Comparison of ENCODE assay signal across 10 mouse cellular contexts in genomic region chr4:125491505-125492121, GRCm38 (mm10). TPM values are rescaled to one million over a fixed set of nuclear protein-coding genes. Genes with fewer than 3 reads are reported as not detected.
DNase-seq lines count a peak whose midpoint lies in the region; ATAC-seq lines count a peak whose summit lies in the region.
"Had no signal": no experiment of that assay in that cellular context is flagged by ENCODE, and none has a peak within 500 bp of the region (broad histone marks: within the 10 kb centered on the region; RNA-seq: fewer than 3 reads in every experiment).

No protein-coding gene starts in this region.

- H3K9ac ChIP-seq in stomach, embryonic 16.5 days (ENCODE audit: low read length) = peak overlapping the region; percentile 39; the same call in 1 of the 2 replicates

- no peaks in the 10 kb centered on the region for H3K36me3 ChIP-seq in limb, embryonic 10.5 days
- no peaks in the 10 kb centered on the region for H3K36me3 ChIP-seq in stomach, embryonic 16.5 days (ENCODE audit: control insufficient read depth, insufficient read depth, low read length)

- intact Hi-C loops in left cerebral cortex, postnatal 25 days (cut with DNase I) = loop anchor here (5.0 kb wide), 2 partner anchors 211 to 259 kb away; no protein-coding TSS in a partner anchor

- H3K27me3 ChIP-seq in limb, embryonic 10.5 days (ENCODE audit: low read depth, poor library complexity, severe bottlenecking) = peaks cover 100% of the 10 kb centered on the region
- peaks cover 100% of the 10 kb centered on the region for H3K27me3 ChIP-seq in stomach, embryonic 16.5 days (ENCODE audit: control insufficient read depth, insufficient read depth, low read length)

- H3K4me3 ChIP-seq in limb, embryonic 10.5 days = peak overlapping the region; percentile 40
- H3K4me3 ChIP-seq in stomach, embryonic 16.5 days (replicated peaks; ENCODE audit: low read length) = peak overlapping the region; percentile 40
- H3K4me3 ChIP-seq: heart, adult 2 months had no signal

- peak overlapping the region; percentile 49 for H3K4me2 ChIP-seq in stomach, embryonic 16.5 days (ENCODE audit: low read depth, low read length)

- no peaks in the 10 kb centered on the region for H3K9me3 ChIP-seq in limb, embryonic 10.5 days (replicated peaks)
- H3K9me3 ChIP-seq in stomach, embryonic 16.5 days (replicated peaks; ENCODE audit: control insufficient read depth, low read length) = no peaks in the 10 kb centered on the region

- WGBS in limb, embryonic 10.5 days = under 1% methylated on average over 42 of the region's 42 CpGs
- WGBS in stomach, embryonic 16.5 days = 1% methylated on average over 42 of the region's 42 CpGs

- no peak for DNase-seq in frontal cortex, adult 2 months (ENCODE audit: extremely low spot score in 1 of 2, low spot score in 1 of 2)
- DNase-seq in right cerebral cortex, postnatal 25 days = peak; percentile 40
- DNase-seq in right cerebral cortex, postnatal 4 days = no peak
- peak; percentile 66 for DNase-seq in limb, embryonic 10.5 days (ENCODE audit: low spot score)
- no peak for DNase-seq in thymus, adult 18-20 months
- DNase-seq in left cerebral cortex, postnatal 25 days (ENCODE audit: low spot score in 2 of 2) = no peak
- DNase-seq: heart, adult 2 months had no signal

- H3K27ac ChIP-seq in limb, embryonic 10.5 days = no peak overlapping the region
- no peak overlapping the region for H3K27ac ChIP-seq in stomach, embryonic 16.5 days (ENCODE audit: low read length)
- H3K27ac ChIP-seq: heart, adult 2 months had no signal

- 0 out of 2 replicates have a peak, but pooled peaks have one; percentile 9 for ATAC-seq in frontal cortex, adult (ENCODE audit: low TSS enrichment)
- no peak for ATAC-seq in stomach, embryonic 16.5 days (ENCODE audit: insufficient read depth, low FRiP score)

- peaks cover 38% of the 10 kb centered on the region for H3K4me1 ChIP-seq in limb, embryonic 10.5 days
- H3K4me1 ChIP-seq in stomach, embryonic 16.5 days (ENCODE audit: control insufficient read depth, insufficient read depth, low read length) = 0 out of 2 replicates have a peak, but pooled peaks cover 5% of the 10 kb centered on the region

RNA-seq across cellular contexts. Expression of gene Grik3, which starts 1.1 kb away (rescaled TPM):
- polyA plus RNA-seq in frontal cortex, adult 2 months (2012; rRNA removed) = 37.2 and 40.7 TPM in 2 replicates
- polyA plus RNA-seq in limb, embryonic 10.5 days (2016; fragmentation: Nextera tagmentation; extraction: Ambion mirVana) = 0.01 TPM in 1 of 2 replicates, not detected in the other
- polyA plus RNA-seq in stomach, embryonic 16.5 days (2015; fragmentation: Nextera tagmentation; extraction: Ambion mirVana) = 0.36 and 0.41 TPM in 2 replicates
- 10 to 100 TPM; 43.1 to 43.4 TPM for total RNA-seq in left cerebral cortex, postnatal 25 days (2021)
- polyA plus RNA-seq: lung, embryonic 16.5 days had no signal

Comparison
In these comparisons a context has a peak if more than half of its experiments do, and no peak if none do; other contexts are left out.
1. DNase-seq: peak in right cerebral cortex, postnatal 25 days (single experiment) and limb, embryonic 10.5 days (single experiment); none in frontal cortex, adult 2 months (0 of 2), right cerebral cortex, postnatal 4 days (single experiment), thymus, adult 18-20 months (0 of 2) and left cerebral cortex, postnatal 25 days (0 of 2).
2. RNA of gene Grik3, which starts 1.1 kb away (polyA plus RNA-seq): 37.2 to 40.7 TPM in frontal cortex, adult 2 months; 0.36 to 0.41 TPM in stomach, embryonic 16.5 days and 0.01 TPM in limb, embryonic 10.5 days; every median in the first group is over 10 times any median in the second.